Mouse (Mus musculus): ENCODE data around the gene Ak2.
A peak's percentile ranks its signal among the peaks of the same experiment; 100 is the strongest.

Ak2 gene

GRCm38 (mm10) chr4:128991500-128992008, at the start of gene Ak2:
TSS of gene Ak2 (plus strand) at chr4:128991958.
- no peak for DNase-seq (ENCODE audit: low spot score in 2 of 2)

- no peak for DNase-seq (ENCODE audit: low spot score in 2 of 2)
Measured at GRCm38 (mm10) chr4:128942346-128942745, 49.4 kb upstream of the Ak2 start.

- DNase-seq (ENCODE audit: low spot score in 2 of 2) = no peak
Measured at GRCm38 (mm10) chr4:128946736-128947135, 45.0 kb upstream of the Ak2 start.

GRCm38 (mm10) chr4:128947326-128947933, 44.3 kb upstream of the Ak2 start:
- DNase-seq (ENCODE audit: low spot score in 2 of 2) = no peak

- DNase-seq (ENCODE audit: low spot score in 2 of 2) = no peak
Measured at GRCm38 (mm10) chr4:128948137-128948674, 43.6 kb upstream of the Ak2 start.

GRCm38 (mm10) chr4:128949470-128950005, 42.2 kb upstream of the Ak2 start:
- DNase-seq (ENCODE audit: low spot score in 2 of 2) = no peak

- no peak for DNase-seq (ENCODE audit: low spot score in 2 of 2)
Measured at GRCm38 (mm10) chr4:128950461-128950860, 41.3 kb upstream of the Ak2 start.

GRCm38 (mm10) chr4:128953851-128954250, 37.9 kb upstream of the Ak2 start:
- no peak for DNase-seq (ENCODE audit: low spot score in 2 of 2)

- no peak for DNase-seq (ENCODE audit: low spot score in 2 of 2)
Measured at GRCm38 (mm10) chr4:128957155-128957911, 34.4 kb upstream of the Ak2 start.

GRCm38 (mm10) chr4:128958156-128958555, 33.6 kb upstream of the Ak2 start:
- no peak for DNase-seq (ENCODE audit: low spot score in 2 of 2)

- no peak for DNase-seq (ENCODE audit: low spot score in 2 of 2)
Measured at GRCm38 (mm10) chr4:128958849-128959248, 32.9 kb upstream of the Ak2 start.

- no peak for DNase-seq (ENCODE audit: low spot score in 2 of 2)
Measured at GRCm38 (mm10) chr4:128959676-128960075, 32.1 kb upstream of the Ak2 start.

- DNase-seq (ENCODE audit: low spot score in 2 of 2) = no peak
Measured at GRCm38 (mm10) chr4:128961301-128962028, 30.3 kb upstream of the Ak2 start.

- DNase-seq (ENCODE audit: low spot score in 2 of 2) = peak; percentile 77 to 84
Measured at GRCm38 (mm10) chr4:128962029-128962925, 29.5 kb upstream of the Ak2 start, which contains the start of gene Azin2. TSS of gene Azin2 (minus strand) at chr4:128962442.

- no peak for DNase-seq (ENCODE audit: low spot score in 2 of 2)
Measured at GRCm38 (mm10) chr4:128962926-128963290, 28.9 kb upstream of the Ak2 start.

- DNase-seq (ENCODE audit: low spot score in 2 of 2) = no peak
Measured at GRCm38 (mm10) chr4:128966751-128967150, 25.0 kb upstream of the Ak2 start.

GRCm38 (mm10) chr4:128969081-128969480, 22.7 kb upstream of the Ak2 start:
- no peak for DNase-seq (ENCODE audit: low spot score in 2 of 2)

- no peak for DNase-seq (ENCODE audit: low spot score in 2 of 2)
Measured at GRCm38 (mm10) chr4:128969607-128970416, 21.9 kb upstream of the Ak2 start.

- no peak for DNase-seq (ENCODE audit: low spot score in 2 of 2)
Measured at GRCm38 (mm10) chr4:128970417-128970807, 21.3 kb upstream of the Ak2 start.

GRCm38 (mm10) chr4:128971065-128971694, 20.6 kb upstream of the Ak2 start:
- peak; percentile 61 to 63 for DNase-seq (ENCODE audit: low spot score in 2 of 2)
